Mouse (Mus musculus) midbrain, embryonic 12.5 days (tissue): ENCODE measurements around the gene Clec4g. TPM values are rescaled to one million over a fixed set of nuclear protein-coding genes. Genes with fewer than 3 reads are reported as not detected.
A peak's percentile ranks its signal among the peaks of the same experiment; 100 is the strongest.

Experiments
- ATAC-seq: fragments of 200-750 bp; cut with Nextera tagmentation; 2 replicates; pipeline ENCODE4 v1.8.0; 2017; ENCODE audit warnings: low read depth, moderate TSS enrichment, moderate library complexity; ENCODE audit not compliant: low FRiP score
- H3K27ac ChIP-seq: fragments of 300-500 bp; sonication (generic); replicated peaks from 2 replicates; pipeline ENCODE4 v1.5.1; 2016; ENCODE audit warnings: mild to moderate bottlenecking
- H3K27me3 ChIP-seq: fragments of 300-500 bp; sonication (generic); 2 replicates; pipeline ENCODE4 v1.6.1; 2016; ENCODE audit warnings: mild to moderate bottlenecking
- H3K36me3 ChIP-seq: fragments of 300-500 bp; sonication (generic); 2 replicates; pipeline ENCODE4 v1.6.1; 2016
- H3K4me1 ChIP-seq: fragments of 300-500 bp; sonication (generic); 2 replicates; pipeline ENCODE4 v1.6.1; 2016
- H3K4me2 ChIP-seq: fragments of 300-500 bp; sonication (generic); replicated peaks from 2 replicates; pipeline ENCODE4 v1.6.1; 2016; ENCODE audit warnings: mild to moderate bottlenecking, moderate library complexity
- H3K4me3 ChIP-seq: fragments of 300-500 bp; sonication (generic); 2 replicates; pipeline ENCODE4 v1.5.1; 2016; ENCODE audit warnings: mild to moderate bottlenecking
- H3K9ac ChIP-seq: fragments of 300-500 bp; sonication (generic); replicated peaks from 2 replicates; pipeline ENCODE4 v1.6.1; 2016; ENCODE audit warnings: mild to moderate bottlenecking, moderate library complexity
- H3K9me3 ChIP-seq: fragments of 300-500 bp; sonication (generic); 2 replicates; pipeline ENCODE4 v1.6.1; 2016; ENCODE audit warnings: mild to moderate bottlenecking
- WGBS: fragments of 180-500 bp; shearing (Covaris S2); methylation state at CpG from one replicate; pipeline ENCODE4 v1.1.7; 2016; 5-methylcytosine and 5-hydroxymethylcytosine counted together
- polyA plus RNA-seq: library from polyadenylated mRNA; unstranded; fragments of >200 nt; fragmentation: Nextera tagmentation; extraction: Ambion mirVana; gene quantifications from 2 replicates; pipeline ENCODE4 v1.2.1, GENCODE M21; 2016

Gene Clec4g
- polyA plus RNA-seq, 1 experiment from 2014 or later, result not detected

GRCm38 (mm10) chr8:3676993-3677579 lies 43.4 kb downstream of the Clec4g start:
- H3K27ac ChIP-seq, result peak overlapping the region; percentile 86
- H3K4me3 ChIP-seq, result peak overlapping the region; percentile 68
- 6% methylated on average over 15 of the region's 15 CpGs for WGBS
- H3K9ac ChIP-seq, result peak overlapping the region; percentile 85
- H3K27me3 ChIP-seq, result no peaks in the 10 kb centered on the region
- H3K4me2 ChIP-seq, result peak overlapping the region; percentile 85
- H3K9me3 ChIP-seq, result no peaks in the 10 kb centered on the region
- H3K4me1 ChIP-seq, result peaks cover 17% of the 10 kb centered on the region
- ATAC-seq, result peak; percentile 7; the same call in 1 of the 2 replicates
- H3K36me3 ChIP-seq, result peaks cover 32% of the 10 kb centered on the region

DNA sequence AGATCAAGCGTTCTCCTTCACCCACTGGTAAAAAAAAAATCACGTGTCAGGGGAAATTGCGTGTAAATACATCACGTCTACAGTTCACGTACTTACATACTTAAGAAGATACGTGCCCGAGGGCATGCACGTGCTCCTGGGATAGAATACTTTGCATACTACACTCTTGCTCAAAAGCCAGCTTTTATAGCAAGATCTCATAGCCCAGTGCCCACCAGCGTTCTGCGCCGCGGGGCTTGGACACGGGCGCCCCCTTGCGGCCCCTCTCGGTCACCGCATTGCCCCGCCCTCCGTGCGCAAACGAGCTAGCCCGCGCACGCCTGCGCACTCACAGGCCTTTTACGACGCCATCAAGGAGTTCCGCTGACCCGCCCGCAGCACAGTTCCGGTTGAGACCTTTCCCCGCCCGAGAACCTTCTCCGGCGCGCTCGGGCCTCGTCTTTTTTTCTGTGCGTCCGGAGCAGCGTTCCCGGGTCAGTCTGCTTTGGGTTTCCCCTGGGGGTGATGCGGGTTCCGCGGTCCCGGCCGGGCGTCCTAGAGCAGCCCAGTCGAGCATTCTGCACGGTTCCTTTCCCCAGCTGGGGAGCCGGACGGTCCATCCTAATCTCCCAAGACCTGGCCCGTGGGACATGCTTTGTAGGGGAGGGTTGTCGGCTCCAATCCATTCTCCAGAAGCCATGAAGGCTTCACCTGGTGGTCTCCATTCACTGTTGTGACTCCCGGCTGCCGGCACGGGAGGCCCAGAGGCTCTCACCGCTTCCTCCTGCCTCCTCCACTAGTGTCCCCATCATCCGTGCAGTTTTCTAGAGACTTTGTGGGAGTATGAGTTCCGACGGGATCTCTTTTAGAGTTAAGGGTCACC lies 44.1 kb downstream of the Clec4g start, which contains the start of gene Trappc5:
Trappc5 (plus strand) TSS at position 169 of the 862 bp plus-strand sequence.
- Histone ChIP-seq H3K9me3 (no peaks in the 10 kb centered on the region), H3K27ac (peak within 1 kb of the TSS; percentile 86), H3K4me2 (peak within 1 kb of the TSS; percentile 85), H3K4me1 (peaks cover 17% of the 10 kb centered on the region), H3K36me3 (peaks cover 28% of the 10 kb centered on the region), H3K9ac (peak within 1 kb of the TSS; percentile 85), H3K27me3 (no peaks in the 10 kb centered on the region), H3K4me3 (peak within 1 kb of the TSS; percentile 68)
- peak; percentile 87 for ATAC-seq
- WGBS, result 1% methylated on average over 61 of the region's 61 CpGs

- Histone ChIP-seq H3K36me3 (peaks cover 11% of the 10 kb centered on the region), H3K4me1 (peaks cover 17% of the 10 kb centered on the region), H3K9ac (no peak overlapping the region), H3K9me3 (no peaks in the 10 kb centered on the region), H3K4me2 (no peak overlapping the region), H3K27ac (no peak overlapping the region), H3K4me3 (no peak overlapping the region), H3K27me3 (no peaks in the 10 kb centered on the region)
- WGBS, result 51% methylated on average over 3 of the region's 3 CpGs
- no peak for ATAC-seq
These were observed 45.8 kb downstream of the Clec4g start for GRCm38 (mm10) chr8:3674671-3675070.

- Histone ChIP-seq H3K27me3 (no peaks in the 10 kb centered on the region), H3K4me2 (peak within 1 kb of the TSS; percentile 63), H3K4me1 (peaks cover 6% of the 10 kb centered on the region; the same call in 1 of the 2 replicates), H3K9me3 (no peaks in the 10 kb centered on the region), H3K36me3 (no peaks in the 10 kb centered on the region), H3K27ac (peak within 1 kb of the TSS; percentile 63), H3K4me3 (peak within 1 kb of the TSS; percentile 51), H3K9ac (peak within 1 kb of the TSS; percentile 66)
- ATAC-seq, result peak; percentile 81
- WGBS, result under 1% methylated on average over 23 of the region's 23 CpGs
These were observed 48.4 kb downstream of the Clec4g start, which contains the start of gene Fcor for GRCm38 (mm10) chr8:3671980-3672491. Fcor (minus strand) TSS chr8:3672362.

- Histone ChIP-seq H3K4me2 (no peak overlapping the region), H3K9me3 (no peaks in the 10 kb centered on the region), H3K36me3 (no peaks in the 10 kb centered on the region), H3K27me3 (no peaks in the 10 kb centered on the region), H3K9ac (no peak overlapping the region), H3K27ac (no peak overlapping the region), H3K4me1 (peaks cover 5% of the 10 kb centered on the region; the same call in 1 of the 2 replicates), H3K4me3 (no peak overlapping the region)
- ATAC-seq, result no peak
- WGBS, result 85% methylated on average over 2 of the region's 2 CpGs
These were observed 50.1 kb downstream of the Clec4g start for GRCm38 (mm10) chr8:3670388-3670787.

DNA sequence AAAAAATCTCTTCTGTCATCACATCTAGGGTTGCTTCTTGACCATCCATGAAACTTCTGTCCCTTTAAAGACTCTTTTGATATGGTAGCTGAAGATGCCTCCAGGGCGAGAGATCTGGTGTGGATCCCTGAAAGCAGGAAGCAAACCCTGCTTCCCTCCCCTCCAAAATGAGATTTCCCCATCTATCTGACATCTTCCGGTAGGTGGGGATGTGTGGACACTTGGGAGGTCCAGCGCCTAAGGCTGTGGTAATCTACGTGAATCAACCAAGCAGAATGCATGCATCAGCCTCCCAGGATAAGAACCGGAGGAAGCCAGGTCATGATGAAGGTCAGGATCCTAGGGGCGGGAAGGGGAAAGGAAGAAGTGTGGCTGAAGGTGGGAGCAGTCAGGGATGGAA lies 54.9 kb downstream of the Clec4g start, which contains the start of gene Mcemp1:
Mcemp1 (plus strand) TSS at position 248 of the 400 bp plus-strand sequence.
- no peaks in the 10 kb centered on the region for H3K4me1 ChIP-seq
- no peak within 1 kb of the TSS for H3K4me2 ChIP-seq
- no peaks in the 10 kb centered on the region for H3K9me3 ChIP-seq
- H3K4me3 ChIP-seq, result no peak within 1 kb of the TSS
- H3K36me3 ChIP-seq, result no peaks in the 10 kb centered on the region
- WGBS, result 78% methylated on average over 6 of the region's 6 CpGs
- no peak within 1 kb of the TSS for H3K27ac ChIP-seq
- no peaks in the 10 kb centered on the region for H3K27me3 ChIP-seq
- H3K9ac ChIP-seq, result no peak within 1 kb of the TSS
- no peak for ATAC-seq

GRCm38 (mm10) chr8:3664405-3664804 lies 56.0 kb downstream of the Clec4g start:
- Histone ChIP-seq H3K4me2 (no peak overlapping the region), H3K27me3 (no peaks in the 10 kb centered on the region), H3K4me1 (no peaks in the 10 kb centered on the region), H3K9ac (no peak overlapping the region), H3K36me3 (no peaks in the 10 kb centered on the region), H3K9me3 (no peaks in the 10 kb centered on the region), H3K27ac (no peak overlapping the region), H3K4me3 (no peak overlapping the region)
- no peak for ATAC-seq
- 65% methylated on average over 5 of the region's 5 CpGs for WGBS

- WGBS, result 86% methylated on average over 8 of the region's 8 CpGs
- H3K36me3 ChIP-seq, result no peaks in the 10 kb centered on the region
- ATAC-seq, result no peak
- H3K9ac ChIP-seq, result no peak overlapping the region
- H3K9me3 ChIP-seq, result no peaks in the 10 kb centered on the region
- no peak overlapping the region for H3K4me3 ChIP-seq
- no peak overlapping the region for H3K27ac ChIP-seq
- peaks cover 8% of the 10 kb centered on the region for H3K4me1 ChIP-seq
- H3K4me2 ChIP-seq, result no peak overlapping the region
- no peaks in the 10 kb centered on the region for H3K27me3 ChIP-seq
These were observed 59.6 kb downstream of the Clec4g start for GRCm38 (mm10) chr8:3660889-3661288.

Other genes with a start within 250 kb of the Clec4g start
- gene Tex45, start 249.8 kb downstream of the Clec4g start, polyA plus RNA-seq, result 0.19 and 0.25 TPM in 2 replicates
- 82.8 and 89.5 TPM in 2 replicates for gene Zfp358, start 227.5 kb downstream of the Clec4g start, polyA plus RNA-seq
- 74.9 and 79.3 TPM in 2 replicates for gene Mcoln1, start 220.2 kb downstream of the Clec4g start, polyA plus RNA-seq
- 30.5 and 35.0 TPM in 2 replicates for gene Pnpla6, start 205.3 kb downstream of the Clec4g start, polyA plus RNA-seq
- 2.8 and 3.2 TPM in 2 replicates for gene C330021F23Rik, start 152.7 kb downstream of the Clec4g start, polyA plus RNA-seq
- gene Camsap3, start 133.4 kb downstream of the Clec4g start, polyA plus RNA-seq, result 22.9 and 26.5 TPM in 2 replicates
- 62.8 and 65.2 TPM in 2 replicates for gene Xab2, start 99.3 kb downstream of the Clec4g start, polyA plus RNA-seq
- gene Pet100, start 99.1 kb downstream of the Clec4g start, polyA plus RNA-seq, result 109 and 124 TPM in 2 replicates
- 0.14 TPM in 1 of 2 replicates, not detected in the other for gene Pcp2, start 95.1 kb downstream of the Clec4g start, polyA plus RNA-seq
- 19.5 and 19.8 TPM in 2 replicates for gene Stxbp2, start 89.7 kb downstream of the Clec4g start, polyA plus RNA-seq
- gene Retn, start 64.9 kb downstream of the Clec4g start, polyA plus RNA-seq, result 0.54 TPM in 1 of 2 replicates, not detected in the other
- gene Mcemp1, start 54.9 kb downstream of the Clec4g start, polyA plus RNA-seq, result not detected in 2 replicates
- gene Fcor, start 48.3 kb downstream of the Clec4g start, polyA plus RNA-seq, result 7.0 and 7.9 TPM in 2 replicates
- 46.6 and 49.0 TPM in 2 replicates for gene Trappc5, start 44.4 kb downstream of the Clec4g start, polyA plus RNA-seq
- 0.40 and 0.42 TPM in 2 replicates for gene Fcer2a, start 26.5 kb downstream of the Clec4g start, polyA plus RNA-seq
- 0.20 TPM in 1 of 2 replicates, not detected in the other for gene Cd209a, start 28.3 kb upstream of the Clec4g start, polyA plus RNA-seq
- gene Cd209e, start 133.7 kb upstream of the Clec4g start, polyA plus RNA-seq, result not detected in 2 replicates
- not detected in 2 replicates for gene Cd209d, start 157.9 kb upstream of the Clec4g start, polyA plus RNA-seq
- gene Cd209b, start 206.2 kb upstream of the Clec4g start, polyA plus RNA-seq, result not detected in 2 replicates
- 0.52 and 0.66 TPM in 2 replicates for gene Cd209c, start 234.1 kb upstream of the Clec4g start, polyA plus RNA-seq